Mouse (Mus musculus) telencephalon, adult 2 months (tissue): ENCODE results near the gene Zdhhc23.

Source experiments
- DNase-seq: peaks from one replicate; pipeline ENCODE4 v3.0.0-alpha.2; 2011; ENCODE audit warnings: low read depth, low spot score

Gene Zdhhc23

DNA sequence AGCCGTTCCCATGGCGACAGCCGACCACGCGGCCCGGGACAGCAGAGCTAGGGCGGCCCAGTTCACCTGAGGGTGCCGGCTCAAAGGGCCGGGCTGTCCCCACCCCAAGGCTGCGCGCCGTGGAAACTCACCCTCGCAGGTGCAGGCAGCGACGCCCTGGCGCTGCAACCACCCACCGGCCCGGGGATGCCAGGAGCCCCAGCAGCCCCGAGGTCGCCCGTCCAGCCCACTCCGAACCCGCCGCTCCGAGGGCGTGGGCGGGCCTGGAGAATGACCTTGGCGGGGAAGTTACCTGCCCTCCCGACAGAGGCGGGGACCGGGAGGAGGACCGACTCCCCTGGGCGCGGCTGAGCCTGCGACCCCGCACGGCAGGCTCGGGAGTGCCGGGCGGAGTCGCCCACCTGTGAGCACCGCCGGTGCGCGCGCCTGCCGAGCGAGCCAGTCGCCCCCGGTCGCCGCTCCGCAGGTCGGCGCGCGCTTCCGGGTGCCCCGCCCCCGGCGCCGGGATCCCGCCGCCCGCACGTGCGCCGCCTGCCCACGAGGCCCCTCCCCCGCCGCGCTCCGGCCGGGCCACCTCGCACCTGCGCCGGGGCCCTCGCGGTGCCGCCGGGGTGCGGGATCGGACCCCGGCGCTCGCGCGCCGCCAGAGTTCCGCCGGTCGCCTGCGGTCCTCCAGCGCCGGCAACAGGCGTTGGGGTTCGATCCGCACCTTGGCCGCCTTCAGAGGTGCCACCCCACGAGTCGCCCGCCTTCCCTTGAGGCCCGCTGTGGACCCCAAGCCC lies at the start of gene Zdhhc23:
Zdhhc23 (minus strand) TSS at position 464 of the 782 bp plus-strand sequence.
- no peak for DNase-seq

DNA sequence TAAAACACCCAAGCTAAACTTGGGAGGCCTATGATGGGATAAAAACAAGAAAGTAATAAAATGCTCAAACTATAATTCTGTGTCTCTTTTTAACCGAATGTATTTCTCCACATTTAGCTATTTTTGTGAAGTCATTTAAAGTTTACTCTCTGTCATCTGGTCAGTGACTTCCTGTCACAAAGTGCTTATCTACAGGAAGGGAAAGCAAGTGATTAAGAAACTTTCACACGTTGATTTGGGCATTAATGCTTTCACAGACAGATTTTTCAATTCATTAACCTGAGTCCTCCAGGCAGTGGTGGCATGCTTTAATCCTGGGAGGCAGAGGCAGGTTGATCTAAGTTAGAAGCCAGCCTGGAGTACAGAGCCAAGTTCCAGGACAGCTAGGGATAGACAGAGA lies 49.7 kb upstream of the Zdhhc23 start:
- no peak for DNase-seq

DNA sequence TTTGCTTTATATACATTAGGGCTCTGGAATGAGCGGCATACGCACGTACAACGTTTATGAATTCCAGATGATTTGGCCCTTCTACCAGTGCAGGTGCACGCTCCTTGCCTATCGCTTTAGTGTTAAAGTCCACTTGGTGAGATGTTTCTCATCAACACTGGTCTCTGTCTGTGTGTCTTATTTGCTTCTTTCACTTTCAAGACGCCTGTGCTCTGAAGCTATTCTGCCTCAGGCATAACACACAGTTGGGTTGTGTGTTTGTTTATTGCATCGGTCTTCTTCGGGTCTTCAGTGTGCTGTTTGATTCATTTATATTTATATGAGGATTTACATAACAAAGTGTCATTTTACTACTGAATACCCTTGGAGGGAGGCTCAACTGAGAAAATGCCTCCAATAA lies 47.2 kb upstream of the Zdhhc23 start:
- no peak for DNase-seq

DNA sequence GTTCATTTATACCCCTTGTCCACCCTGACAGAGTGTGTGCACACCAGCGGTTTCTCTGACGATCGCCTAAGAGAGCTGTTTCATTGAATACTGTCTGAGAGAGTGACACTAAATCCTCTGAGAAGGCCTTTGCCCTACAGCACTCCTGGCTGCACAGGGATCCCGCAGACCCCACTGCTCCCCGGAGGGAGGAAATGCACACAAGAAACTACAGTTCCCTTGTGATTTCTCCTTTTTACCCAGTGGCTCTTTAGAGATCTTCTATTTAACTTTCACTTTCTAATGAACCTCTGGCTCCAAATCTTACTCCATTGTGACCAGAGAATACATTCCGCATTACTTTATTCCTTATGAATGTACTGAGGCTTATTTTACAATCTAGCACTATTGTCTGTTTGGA lies 46.6 kb upstream of the Zdhhc23 start:
- no peak for DNase-seq

DNA sequence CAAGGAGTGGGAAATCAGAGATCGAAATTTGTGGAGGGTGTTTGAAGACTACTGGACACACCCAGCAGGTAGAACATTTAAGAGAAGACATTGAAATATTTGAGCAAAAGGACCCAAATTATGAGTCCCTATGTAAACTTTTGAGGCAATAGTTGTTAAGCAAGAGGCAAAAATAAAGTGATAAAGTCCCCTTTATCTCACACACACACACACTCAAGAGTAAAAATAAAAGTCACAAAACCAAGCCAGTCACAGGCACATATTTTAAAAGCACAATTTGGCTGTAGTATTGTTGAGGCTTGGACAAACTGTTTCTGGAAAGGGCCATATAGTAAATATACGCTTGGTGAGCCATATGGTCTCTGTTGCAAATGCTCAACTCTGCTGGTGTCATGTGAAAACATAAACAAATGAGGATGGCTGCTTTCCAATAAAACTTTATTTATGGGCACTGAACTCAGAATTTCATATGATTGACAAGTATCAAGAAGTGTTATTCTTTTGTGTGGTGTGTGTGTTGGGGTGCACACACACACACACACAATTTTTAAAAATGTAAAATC lies 39.5 kb upstream of the Zdhhc23 start:
- DNase-seq, result no peak

DNA sequence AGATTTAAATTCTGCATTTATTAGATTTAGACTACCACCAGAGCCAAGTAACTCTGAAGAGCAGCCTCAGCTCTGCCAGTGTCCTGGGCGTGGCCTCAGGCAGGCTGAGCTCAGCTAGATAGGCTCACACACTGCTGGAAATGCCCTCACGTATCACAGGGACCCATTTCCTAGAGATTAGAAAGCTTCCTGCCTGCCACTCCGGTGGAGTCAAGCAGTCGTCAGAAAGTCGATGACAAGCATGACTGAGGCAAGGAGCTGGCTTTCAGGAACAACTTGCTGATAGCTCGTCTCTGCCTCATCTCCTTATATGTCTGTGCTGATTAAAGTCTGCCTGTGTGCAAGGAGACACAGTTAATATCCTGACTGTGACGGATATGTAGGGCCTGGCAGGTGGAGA lies 38.8 kb upstream of the Zdhhc23 start:
- DNase-seq, result no peak

DNA sequence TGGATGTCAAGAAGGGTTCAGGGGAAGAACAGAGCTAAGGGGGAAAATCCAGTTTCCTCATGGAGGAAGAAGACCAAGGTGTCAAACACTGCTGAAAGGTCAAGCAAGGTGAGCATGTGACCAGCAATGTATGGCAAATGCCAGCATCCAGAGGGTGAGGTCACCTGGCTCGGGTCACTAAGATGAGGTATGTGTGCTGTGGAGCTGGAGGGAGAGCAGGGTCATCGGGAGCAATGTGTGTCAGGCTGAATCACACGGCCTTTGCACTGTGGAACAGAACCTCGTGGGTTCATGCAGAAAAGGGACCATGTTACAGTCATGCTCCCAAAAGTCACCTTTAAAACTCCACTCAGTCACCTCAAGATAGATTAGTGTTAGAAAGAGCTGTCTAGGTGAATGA lies 38.1 kb upstream of the Zdhhc23 start:
- DNase-seq, result no peak

DNA sequence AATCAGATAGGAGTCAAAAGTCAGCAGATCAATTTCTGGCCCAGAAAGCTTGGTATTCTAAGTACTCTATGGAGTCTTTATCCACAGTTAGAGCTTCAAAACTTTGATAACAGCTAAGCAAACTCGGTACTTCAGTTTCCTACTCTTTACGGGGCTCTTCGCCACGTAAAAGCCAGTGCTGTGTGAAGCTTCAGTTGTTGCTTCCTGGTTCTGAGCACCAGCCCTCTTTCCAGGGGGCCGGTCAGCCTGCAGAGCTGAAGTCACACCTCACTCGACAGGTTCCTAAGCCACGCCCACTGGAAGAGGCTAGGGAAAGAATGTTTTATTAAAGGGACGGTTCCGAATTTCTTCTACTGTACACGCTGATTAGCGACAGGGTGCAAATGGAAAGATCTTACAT lies 36.6 kb upstream of the Zdhhc23 start:
- no peak for DNase-seq

DNA sequence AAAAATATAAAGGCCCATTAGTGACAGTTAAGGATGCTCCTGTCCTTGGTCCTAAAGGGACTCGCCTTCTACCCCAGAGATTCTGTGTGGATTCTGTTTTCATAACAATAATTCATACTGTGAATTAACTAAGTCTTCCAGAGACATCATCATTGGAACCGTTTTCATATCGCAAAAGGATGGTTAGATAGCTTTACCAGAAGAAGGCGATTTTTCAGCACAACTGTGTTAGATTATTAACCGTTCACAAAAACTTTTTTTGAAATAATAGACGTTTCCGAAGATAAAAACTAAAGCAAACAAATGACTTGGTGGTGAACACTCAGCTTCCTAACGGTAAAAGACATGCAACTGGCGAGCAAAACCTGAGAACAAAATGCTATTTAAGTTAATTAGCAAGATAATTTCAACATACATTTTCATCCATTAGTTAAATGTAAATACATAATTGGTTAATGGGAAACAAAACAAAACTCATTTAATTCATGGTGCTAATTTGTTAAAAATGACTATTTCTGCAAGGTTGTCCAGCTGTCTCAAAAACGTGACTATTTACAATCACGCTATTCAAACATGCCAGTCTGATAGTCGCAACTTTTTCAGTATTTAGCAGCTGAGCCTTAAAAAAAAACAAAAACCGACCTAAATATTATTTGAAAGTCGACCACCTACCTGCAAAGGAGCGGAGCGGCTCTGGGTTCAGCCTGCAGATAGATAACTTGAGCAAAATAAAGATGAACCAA lies 36.0 kb upstream of the Zdhhc23 start:
- DNase-seq, result no peak

DNA sequence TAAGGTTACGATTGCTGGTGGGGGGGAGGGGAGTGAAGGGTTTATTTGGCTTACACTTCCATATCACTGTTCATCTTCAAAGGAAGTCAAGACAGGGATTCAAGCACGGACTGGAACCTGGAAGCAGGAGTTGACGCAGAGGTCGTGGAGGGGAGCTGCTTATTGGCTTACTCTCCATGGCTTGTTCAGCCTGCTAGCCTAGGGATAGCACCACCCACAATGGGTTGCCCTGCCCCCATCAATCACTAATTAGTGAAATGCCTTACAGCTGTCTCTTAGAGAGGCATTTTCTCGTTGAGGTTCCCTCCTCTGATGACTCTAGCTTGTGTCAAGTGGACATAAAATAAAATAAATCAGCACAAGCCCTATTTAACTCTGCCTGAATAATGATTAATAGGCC lies 31.4 kb upstream of the Zdhhc23 start:
- no peak for DNase-seq

DNA sequence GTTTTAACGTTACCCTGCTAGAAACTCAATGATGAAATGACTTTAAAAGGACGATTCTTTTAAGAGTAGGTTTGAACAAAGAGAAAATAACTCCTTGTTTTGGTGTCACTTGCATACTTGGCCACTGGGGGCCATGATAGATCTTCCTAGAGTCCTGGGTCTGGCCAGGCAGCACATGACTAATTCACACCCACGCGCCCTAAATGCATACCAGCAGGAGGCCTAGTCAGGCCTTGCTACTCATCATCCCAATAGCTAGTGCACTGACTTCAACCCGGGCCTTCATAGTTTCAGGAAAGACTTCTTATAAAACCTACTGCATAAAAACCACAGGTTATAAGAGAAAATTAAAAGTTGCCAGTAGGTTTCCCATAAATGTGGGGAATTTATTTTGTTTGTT lies 22.5 kb upstream of the Zdhhc23 start:
- no peak for DNase-seq

DNA sequence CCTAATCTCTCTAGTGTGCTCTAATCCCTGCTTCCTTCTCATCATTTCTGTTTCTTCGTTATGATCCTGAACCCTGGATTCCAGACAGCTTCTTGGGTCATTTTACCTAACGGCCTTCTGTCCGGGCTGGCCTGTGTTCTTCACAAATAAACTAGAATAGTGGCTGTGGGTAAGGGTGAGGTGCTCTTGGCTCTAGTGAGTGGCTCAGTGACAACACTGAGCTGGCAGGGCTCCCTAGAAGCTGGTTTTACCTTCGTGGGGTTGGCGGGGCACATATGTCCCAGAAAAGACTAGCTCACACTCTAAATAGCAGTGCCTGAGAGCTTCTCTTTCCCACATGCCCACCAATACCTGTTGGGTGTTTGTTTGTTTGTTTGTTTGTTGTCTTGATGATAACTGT lies 19.9 kb upstream of the Zdhhc23 start:
- no peak for DNase-seq

DNA sequence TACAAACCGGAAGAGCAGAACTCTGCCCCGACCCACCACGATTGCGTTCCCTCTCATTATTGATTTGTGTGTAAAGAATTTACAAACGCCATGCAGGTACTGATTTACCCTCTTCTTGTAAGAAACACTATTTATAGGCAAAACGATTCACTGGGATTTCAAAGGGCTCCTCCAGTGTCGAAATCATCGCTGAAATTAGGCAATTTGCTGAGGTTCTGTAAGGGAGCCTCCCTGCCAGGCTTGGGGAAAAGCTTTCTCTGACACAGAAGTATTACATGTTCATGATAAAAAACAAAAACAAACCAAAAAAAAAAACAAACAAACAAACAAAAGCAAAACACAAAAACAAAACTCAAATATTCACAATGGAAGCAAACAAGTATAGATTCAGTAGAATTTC lies 19.5 kb upstream of the Zdhhc23 start:
- DNase-seq, result no peak

DNA sequence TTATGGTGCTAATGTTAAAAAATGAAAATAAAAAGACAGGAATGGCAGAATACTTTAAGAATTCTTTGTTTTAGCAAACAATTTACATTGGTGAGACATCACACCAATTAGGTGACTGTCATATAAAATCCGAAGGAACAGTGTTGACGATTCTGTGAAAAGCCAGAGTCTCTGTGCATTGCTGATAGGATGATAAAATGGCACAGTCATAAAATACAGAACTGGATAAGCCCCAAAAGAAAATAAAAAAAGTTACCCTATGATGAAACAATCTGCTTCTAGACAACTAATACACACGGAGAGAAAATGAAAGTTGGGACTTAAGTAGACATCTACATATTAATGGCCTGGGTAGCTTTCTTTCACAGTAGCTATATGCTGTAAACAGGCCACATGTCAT lies 15.0 kb upstream of the Zdhhc23 start:
- DNase-seq, result no peak

DNA sequence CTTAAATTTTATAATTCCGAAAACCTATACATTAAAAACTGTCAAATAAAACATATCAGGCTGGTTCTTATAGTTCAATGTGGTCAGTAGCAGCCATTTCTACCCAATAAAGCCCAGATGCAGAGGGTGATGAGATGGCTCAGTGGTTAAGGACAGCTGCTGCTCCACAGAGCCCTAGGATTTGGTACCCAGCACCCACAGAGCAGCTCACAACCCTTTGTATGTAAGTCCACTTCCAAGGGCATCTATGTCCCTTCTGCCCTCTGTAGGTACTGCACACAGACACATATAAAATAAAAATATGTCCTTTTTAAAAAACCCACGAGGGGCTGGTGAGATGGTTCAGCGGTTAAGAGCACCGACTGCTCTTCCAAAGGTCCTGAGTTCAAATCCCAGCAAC lies 6.7 kb upstream of the Zdhhc23 start:
- no peak for DNase-seq

DNA sequence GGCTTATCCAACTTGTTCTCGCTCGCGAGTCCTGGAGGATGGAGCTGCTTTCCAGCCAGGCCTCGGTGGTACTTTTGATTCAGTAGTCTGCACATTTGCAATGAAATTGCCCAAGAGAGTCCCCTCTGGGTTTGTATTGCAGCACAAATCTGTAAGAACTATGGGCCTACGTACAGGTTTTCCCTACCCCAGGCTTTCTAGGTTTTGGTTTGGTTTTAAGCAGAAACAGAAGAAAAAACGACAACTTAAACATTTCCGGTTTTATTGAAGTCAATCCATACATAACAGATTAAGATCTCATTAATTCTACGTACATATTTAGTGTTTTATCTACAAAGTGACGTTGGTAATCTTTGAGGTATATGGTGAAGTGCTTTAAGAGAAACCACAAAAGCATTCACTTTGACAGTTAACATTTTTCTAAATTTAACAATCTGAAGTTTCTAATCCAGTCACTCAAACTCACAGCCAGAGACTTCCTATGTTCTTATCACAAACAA lies 569 bp upstream of the Zdhhc23 start:
- DNase-seq, result no peak

DNA sequence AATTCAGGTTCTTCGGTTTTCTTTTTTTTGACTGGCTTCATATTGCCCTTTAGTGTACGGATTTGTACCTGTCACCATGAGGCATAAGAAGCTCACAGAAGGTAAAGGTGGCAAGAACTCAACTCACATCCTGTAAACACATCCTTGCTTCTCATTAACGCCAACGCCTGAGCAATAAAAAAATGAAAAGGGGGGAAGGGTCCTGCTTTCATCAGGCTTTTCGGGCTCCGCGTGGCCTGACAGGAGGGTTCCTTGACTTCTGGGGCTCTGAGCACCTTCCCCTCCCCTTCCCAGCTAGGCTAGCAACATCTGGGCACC lies 622 bp downstream of the Zdhhc23 start:
- no peak for DNase-seq

DNA sequence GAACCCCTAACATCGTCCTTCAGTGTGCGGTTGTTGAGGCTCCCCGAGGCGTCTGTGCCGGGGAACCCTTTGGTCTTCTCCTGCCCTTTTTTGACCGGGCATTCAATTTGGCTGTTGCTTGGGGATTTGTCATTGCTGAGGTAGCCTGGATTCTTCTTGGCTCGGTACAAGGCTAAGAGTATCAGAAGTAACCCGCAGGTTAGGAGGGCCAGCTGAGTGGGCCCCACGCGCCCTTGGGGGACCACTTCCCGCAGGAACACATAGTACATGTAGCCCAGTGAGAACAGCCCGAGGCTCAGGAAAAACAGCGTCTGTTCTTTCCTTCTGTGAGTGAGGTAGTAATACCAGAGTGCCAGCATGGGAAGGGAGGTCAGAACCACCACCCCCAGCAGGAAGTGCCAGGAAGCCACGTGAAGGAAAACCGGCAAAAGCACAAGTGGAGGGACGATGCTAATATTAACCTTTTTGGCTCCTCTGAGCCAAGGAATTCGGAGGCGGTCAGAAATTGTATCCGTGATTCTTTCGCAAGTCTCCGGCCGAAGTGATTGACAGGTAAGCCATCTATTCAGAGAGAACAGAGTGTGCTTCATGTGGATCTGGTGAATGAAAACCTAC lies 5.9 kb downstream of the Zdhhc23 start:
- DNase-seq, result no peak

DNA sequence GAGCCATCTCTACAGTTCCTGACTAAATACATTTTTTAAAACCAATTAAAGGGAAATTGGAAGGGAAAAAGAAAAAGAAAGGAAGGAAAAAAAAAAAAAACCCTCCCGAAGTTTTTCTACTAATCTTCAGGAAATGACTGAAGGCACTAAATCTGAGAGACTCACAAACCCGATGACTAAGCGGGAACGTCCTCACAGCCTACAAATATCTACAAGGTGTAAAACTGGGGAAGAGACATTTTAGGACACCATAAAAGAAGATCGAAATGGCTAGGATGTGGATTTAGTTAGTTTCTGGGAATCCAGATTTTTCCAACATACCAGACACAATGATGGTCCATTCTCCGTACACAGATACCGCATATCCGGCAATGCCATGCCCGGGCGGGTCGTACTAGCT lies 6.4 kb downstream of the Zdhhc23 start:
- DNase-seq, result no peak

DNA sequence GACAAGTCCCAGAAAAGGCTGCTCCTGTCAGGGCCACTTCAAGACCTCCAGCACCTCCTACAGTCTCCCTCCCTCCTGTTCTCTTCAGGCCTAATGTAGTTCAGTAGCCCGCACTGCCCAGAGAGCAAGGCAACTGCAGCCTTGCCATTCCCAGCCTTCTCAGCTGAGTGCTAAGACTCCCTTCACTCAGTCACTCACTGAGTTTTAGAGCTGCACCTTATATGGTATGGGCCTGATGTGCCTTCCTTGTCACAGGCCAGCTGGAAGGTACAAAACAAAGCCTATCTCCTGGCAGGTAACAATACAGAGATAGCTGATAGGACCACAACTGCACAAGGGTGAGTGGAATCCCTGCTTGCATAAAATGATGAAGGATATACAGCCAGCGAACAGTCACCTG lies 7.2 kb downstream of the Zdhhc23 start:
- DNase-seq, result no peak

DNA sequence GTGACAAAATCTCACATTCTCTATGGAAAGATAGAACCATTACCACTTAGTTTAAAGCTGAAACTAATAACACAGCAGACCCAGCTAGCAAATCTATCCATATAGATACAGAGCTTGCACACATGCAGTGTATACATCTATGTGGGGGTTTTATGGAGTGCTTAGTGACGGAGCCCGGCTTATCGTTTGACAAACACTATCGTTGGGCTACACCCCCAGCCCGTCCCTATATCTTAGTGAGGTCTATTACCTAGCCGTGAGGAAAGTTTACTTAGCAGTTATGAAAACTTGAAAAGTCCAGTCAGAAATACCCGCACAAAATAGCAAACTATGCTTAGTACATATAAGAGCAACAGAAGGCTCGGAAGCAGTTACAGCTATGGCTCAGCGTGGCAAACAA lies 7.8 kb downstream of the Zdhhc23 start:
- DNase-seq, result no peak

DNA sequence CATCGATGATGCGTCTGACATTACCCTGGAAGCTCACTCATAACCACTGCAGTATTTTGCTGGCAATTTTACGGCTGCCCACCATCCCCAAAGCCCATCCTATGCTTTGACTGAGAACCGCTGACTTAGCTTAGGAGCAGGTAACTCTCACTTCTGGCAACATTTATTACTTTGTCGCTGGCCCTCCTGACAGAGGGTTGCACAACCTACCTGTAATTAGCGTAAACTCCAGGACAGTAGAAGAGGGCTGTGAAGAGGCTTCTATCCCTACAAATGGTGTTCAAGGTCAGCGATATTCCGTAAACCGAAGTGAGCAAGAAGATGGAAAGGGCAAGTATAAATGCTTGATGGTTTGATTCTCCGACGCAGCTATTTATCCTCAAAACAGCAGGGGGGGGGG lies 8.4 kb downstream of the Zdhhc23 start:
- no peak for DNase-seq

DNA sequence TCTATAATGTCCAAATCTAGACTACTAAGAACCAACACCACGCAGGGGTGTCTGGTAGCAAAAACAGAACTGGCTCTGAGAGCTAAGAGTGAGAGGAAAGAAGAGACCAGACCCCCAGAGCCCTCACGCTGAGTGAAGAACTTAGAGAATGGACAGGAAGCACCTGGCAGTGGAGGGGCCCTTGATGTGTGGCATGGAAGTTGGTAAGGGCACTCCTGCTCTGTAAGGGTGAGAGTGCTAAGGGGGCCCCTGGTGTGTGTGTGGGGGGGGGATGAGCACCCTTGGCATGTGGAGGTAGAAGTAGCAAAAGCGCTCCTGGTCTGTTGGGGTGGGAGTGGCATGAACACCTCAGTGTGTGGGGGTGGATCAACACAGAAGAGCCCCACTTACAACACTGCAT lies 9.2 kb downstream of the Zdhhc23 start:
- no peak for DNase-seq
